Mouse (Mus musculus): ENCODE data around the gene Prr29. TPM values are rescaled to one million over a fixed set of nuclear protein-coding genes. Genes with fewer than 3 reads are reported as not detected.

The Prr29 gene
- polyA plus RNA-seq, 1 experiment from 2014 or later = not detected

DNA sequence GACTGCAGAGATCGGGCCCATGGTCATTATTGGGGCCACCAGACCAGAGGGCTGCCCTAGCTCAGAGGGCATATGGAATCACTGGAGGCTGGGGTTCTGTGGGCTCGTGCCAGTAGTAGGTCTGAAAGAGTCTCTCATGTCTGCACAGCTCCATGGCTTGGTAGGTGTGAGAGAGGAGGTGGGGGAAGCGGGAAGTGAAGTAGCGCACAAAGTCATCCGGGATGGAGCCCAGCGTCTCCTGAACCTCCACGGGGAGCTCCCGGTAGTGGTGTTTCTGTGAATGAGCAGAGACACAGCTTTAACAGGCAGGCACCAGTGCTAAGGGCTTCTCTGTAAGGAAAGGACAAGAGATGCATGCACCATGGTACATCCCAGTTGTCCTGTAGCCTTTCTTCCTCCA, 33.2 kb downstream of the Prr29 start:
- Histone ChIP-seq H3K4me3 (ENCODE audit: inconsistent target) (no peak overlapping the region), H3K79me2 (ENCODE audit: inconsistent target) (no peaks in the 10 kb centered on the region), H3K27ac (no peak overlapping the region), H3K36me3 (ENCODE audit: inconsistent target) (peaks cover 80% of the 10 kb centered on the region)
- WGBS (ENCODE audit: missing documents) = 96% methylated on average over 8 of the region's 8 CpGs

DNA sequence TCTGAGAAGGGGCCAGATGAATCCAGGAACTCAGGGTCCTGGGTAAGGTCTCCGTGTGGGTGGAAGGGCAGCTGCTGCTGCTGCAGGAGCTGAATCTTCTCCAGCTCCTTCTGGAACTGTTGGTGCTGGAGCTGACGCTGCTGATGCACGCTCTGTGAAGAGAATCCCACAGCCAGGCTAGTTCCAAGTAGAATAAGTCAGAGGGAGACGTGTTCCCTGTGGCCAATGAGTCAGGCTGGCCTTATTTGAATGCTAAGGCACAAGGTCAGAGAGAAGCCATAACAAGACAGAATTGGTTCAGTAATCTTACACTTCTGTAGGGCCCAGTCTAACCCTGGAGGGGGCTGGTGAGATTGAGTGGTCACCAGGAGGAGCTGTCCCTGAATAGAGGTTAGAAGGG, 44.7 kb downstream of the Prr29 start:
- Histone ChIP-seq H3K4me3 (ENCODE audit: inconsistent target) (no peak overlapping the region), H3K79me2 (ENCODE audit: inconsistent target) (no peaks in the 10 kb centered on the region), H3K36me3 (ENCODE audit: inconsistent target) (peaks cover 65% of the 10 kb centered on the region), H3K27ac (no peak overlapping the region)
- WGBS (ENCODE audit: missing documents) = 86% methylated on average over 4 of the region's 4 CpGs

DNA sequence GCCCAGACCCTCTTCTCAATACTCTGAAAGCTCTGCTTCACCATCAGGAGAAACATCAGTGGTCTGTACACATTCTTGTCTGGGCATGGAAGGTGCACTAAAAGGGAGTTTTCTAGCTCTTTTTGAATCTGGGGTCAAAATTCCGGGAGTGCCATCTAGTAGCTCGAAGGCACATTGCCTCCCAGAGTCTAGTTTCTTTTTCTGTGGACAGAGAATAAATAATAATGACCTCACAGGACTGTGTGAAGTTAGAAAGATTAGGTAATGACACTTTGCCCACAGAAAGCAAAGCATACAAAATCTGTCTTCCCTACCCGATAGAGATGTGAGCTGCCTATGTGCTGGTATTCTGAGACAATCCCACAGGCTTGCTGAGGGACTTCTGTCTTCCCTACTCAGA, 45.2 kb downstream of the Prr29 start:
- 94% methylated on average over 3 of the region's 3 CpGs for WGBS (ENCODE audit: missing documents)
- Histone ChIP-seq H3K4me3 (ENCODE audit: inconsistent target) (no peak overlapping the region), H3K36me3 (ENCODE audit: inconsistent target) (peaks cover 60% of the 10 kb centered on the region), H3K79me2 (ENCODE audit: inconsistent target) (no peaks in the 10 kb centered on the region), H3K27ac (no peak overlapping the region)

DNA sequence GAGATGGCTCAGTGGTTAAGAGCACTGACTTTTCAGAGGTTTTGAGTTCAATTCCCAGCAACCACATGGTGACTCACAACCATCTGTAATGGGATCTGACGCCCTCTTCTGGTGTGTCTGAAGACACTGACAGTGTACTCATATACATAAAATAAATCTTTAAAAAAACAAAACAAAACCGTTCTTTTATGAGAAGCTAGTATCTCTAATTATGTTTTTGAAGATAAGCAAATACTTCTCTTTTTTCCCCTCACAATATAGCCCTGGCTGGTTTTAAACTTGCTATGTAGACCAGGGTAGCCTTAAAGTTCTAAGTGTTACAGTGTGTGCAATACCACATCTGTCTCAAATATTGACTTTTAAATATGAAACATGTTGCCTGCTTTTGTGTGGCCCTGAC, 45.9 kb downstream of the Prr29 start:
- Histone ChIP-seq H3K4me3 (ENCODE audit: inconsistent target) (no peak overlapping the region), H3K36me3 (ENCODE audit: inconsistent target) (peaks cover 59% of the 10 kb centered on the region), H3K27ac (no peak overlapping the region), H3K79me2 (ENCODE audit: inconsistent target) (no peaks in the 10 kb centered on the region)
- WGBS (ENCODE audit: missing documents) = 90% methylated on average over 2 of the region's 2 CpGs

DNA sequence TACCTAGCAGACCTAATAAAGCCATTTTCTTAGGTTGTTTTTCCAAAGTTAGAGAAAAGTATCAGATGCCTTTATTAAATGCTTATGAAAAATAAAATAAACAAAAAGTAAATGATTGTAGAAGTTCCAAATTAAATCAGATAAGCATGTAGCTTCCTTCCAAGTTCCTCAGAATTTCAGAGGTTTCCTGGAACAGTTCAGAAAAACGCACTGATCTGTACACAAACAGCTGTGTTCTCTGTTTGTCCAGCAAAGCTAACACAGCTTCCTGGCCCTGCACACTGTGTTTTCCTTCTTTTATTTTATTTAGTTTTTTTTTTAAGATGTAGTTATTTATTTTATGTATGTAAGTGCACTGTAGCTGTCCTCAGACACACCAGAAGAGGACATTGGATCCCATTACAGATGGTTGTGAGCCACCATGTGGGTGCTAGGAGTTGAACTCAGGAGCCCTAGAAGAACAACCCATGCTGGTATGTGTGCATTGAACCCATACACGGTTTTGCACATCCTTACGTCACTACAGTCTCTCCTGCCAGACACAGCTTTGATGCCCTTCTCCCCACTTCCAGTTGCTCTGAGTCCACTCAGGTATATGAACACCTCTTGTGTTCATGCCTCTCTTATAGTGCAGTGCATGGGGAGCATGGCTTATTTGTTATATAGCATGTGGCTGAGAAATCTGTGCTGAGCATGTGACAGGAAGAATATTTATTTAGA, 47.5 kb downstream of the Prr29 start:
- Histone ChIP-seq H3K27ac (no peak overlapping the region), H3K4me3 (ENCODE audit: inconsistent target) (no peak overlapping the region), H3K79me2 (ENCODE audit: inconsistent target) (no peaks in the 10 kb centered on the region), H3K36me3 (ENCODE audit: inconsistent target) (peaks cover 61% of the 10 kb centered on the region)
- WGBS (ENCODE audit: missing documents) = 87% methylated on average over 3 of the region's 3 CpGs

DNA sequence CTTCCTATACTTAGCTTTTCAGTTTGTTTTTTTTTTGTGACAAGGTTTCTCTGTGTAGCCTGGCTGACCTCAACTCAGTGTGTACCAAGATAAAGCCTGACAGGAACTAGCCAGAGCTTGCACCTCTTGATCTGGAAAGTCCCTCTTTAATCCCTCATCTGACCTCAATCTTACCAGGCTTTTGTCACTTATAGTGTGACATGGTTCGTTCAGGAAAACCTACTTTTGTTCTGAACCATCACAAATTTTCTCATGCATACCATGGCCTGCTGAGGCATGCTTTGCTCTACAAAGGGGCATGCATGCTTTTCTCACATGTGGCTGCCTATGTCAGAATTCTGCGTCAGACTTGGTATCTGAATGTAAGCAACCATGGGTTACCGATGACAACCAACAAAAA, 51.1 kb downstream of the Prr29 start:
- no peak overlapping the region for H3K27ac ChIP-seq
- H3K4me3 ChIP-seq (ENCODE audit: inconsistent target) = no peak overlapping the region
- 93% methylated on average over 3 of the region's 3 CpGs for WGBS (ENCODE audit: missing documents)
- peaks cover 42% of the 10 kb centered on the region for H3K36me3 ChIP-seq (ENCODE audit: inconsistent target)
- no peaks in the 10 kb centered on the region for H3K79me2 ChIP-seq (ENCODE audit: inconsistent target)

DNA sequence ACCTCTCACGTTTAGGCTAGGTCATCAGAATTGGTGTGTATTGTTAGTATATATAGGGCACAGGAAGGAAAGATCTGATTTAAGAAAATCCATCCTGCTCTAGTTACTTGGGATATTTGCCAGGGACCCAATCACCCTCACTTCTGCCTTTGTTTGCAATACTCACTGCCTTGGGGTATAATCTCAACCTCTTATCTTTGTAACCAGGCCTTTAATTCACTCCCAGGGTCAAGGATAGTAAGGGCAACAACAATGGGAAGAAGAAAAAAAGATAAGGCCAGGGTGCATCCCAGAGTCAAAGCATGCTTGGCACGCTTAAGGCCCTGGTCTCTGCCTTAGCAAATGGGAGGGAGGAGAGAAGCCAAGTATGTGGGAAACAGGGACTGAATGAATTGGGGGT, 52.6 kb downstream of the Prr29 start:
- peaks cover 41% of the 10 kb centered on the region for H3K36me3 ChIP-seq (ENCODE audit: inconsistent target)
- no peak overlapping the region for H3K27ac ChIP-seq
- no peaks in the 10 kb centered on the region for H3K79me2 ChIP-seq (ENCODE audit: inconsistent target)
- WGBS (ENCODE audit: missing documents) = 100% methylated on average over 2 of the region's 2 CpGs
- no peak overlapping the region for H3K4me3 ChIP-seq (ENCODE audit: inconsistent target)

DNA sequence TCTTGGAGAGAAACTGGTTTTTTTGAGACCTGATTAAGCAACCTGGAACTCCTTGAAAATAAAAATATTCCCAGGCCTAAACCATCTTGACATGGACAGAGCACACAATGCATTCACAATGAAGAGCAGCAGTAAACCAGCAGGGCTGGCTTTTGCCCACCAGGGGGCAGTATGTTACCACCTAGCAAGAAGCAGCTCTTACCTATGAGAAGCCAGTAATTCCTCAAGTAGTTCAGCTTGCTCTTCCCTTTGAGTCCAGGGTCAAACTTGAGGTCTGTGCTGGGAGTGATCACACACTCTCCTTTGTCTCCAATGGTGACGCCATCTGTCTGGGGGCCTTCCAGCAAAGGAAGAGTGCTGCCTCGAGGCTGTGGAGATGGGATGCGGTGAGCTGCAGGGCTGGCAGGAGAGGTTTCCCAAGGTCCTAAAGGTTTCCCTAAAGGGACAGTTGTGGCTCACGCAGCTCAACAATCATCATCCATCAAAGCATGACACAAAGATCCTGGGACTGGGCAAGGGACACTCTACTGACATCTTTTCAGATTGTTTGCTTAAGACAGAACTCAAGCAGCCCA, 53.4 kb downstream of the Prr29 start:
- no peak overlapping the region for H3K4me3 ChIP-seq (ENCODE audit: inconsistent target)
- no peaks in the 10 kb centered on the region for H3K79me2 ChIP-seq (ENCODE audit: inconsistent target)
- peaks cover 45% of the 10 kb centered on the region for H3K36me3 ChIP-seq (ENCODE audit: inconsistent target)
- peak overlapping the region; percentile 98 for H3K27ac ChIP-seq
- 64% methylated on average over 4 of the region's 4 CpGs for WGBS (ENCODE audit: missing documents)

DNA sequence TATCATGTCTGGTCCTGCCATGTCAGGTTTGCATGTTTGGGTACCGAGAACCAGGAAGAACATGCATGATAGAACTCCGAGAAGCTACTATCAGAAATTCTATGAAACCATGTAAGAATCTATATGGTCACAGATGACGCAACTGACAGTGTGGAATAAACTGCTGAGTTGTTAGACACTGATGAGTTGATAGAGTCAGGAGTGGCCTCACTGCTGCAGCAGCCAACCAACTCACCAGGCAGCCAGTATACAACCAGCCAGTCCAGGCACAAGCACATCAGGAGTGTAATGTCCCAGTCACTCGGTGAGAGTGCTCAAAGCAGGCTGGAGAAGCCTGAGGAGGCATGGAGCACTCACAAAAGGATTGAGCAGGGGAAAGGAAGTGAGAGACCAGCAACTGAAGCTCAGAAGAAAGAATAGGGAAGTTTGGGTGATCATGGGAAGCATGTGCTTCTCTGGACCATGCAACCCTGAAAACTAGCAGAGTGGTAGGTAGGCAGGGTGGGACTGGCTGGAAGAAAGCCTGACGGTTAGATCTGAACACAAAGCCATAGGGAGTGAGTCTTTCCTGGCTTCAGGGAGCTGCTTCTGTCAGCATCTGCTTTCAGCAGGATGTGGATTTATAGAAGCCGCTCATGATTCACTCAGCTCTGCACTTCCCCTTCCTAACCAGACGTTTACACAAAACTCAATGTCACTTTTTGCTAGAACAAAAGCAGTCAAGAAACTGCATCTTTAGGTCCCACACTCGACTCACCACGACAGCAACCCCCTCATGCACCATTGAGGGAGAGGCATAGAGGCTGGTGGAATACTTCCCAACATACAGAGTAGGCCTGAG, 54.2 kb downstream of the Prr29 start:
- Histone ChIP-seq H3K27ac (peak overlapping the region; percentile 98), H3K79me2 (ENCODE audit: inconsistent target) (no peaks in the 10 kb centered on the region), H3K36me3 (ENCODE audit: inconsistent target) (peaks cover 45% of the 10 kb centered on the region), H3K4me3 (ENCODE audit: inconsistent target) (no peak overlapping the region)
- WGBS (ENCODE audit: missing documents) = 10% methylated on average over 9 of the region's 9 CpGs

DNA sequence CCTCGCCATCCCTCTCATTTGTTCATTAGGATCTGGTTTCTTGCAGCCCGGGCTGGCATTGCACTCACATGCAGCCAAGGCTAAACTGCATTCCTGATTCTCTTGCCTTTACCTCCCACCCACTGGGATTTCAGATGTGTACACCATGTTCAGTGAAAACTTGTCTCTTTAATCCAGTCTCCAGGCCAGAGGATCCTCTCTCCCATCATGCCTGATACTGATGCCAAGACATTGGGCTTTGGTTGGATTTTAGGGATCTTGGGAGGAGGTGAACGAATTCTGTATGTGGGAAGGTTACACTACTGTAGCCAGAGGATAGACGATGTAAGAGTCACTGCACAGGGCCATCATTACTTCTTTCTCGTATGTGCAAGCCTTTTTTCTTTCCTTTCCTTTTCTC, 59.9 kb downstream of the Prr29 start:
- 98% methylated on average over 5 of the region's 5 CpGs for WGBS (ENCODE audit: missing documents)
- H3K4me3 ChIP-seq (ENCODE audit: inconsistent target) = no peak overlapping the region
- peaks cover 38% of the 10 kb centered on the region for H3K36me3 ChIP-seq (ENCODE audit: inconsistent target)
- no peak overlapping the region for H3K27ac ChIP-seq
- no peaks in the 10 kb centered on the region for H3K79me2 ChIP-seq (ENCODE audit: inconsistent target)

DNA sequence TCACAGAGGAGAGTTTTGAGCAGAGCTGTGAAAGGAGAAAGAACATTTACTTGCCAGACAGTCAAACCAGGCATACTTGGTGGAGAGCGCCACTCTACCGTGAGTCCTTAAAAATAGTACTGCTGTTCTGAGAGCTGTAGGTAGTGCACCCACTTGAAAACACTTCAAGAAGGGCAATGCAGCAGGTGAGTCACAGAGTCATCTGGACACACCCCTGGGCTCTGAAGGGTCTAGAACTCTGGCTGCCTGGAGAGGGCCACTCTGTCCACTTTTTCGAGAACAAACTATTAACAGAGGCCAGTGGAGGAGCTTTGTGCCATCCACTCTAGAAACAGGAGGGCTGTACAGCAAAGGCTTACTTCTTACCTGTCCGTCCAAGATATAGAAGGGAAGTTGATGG, 61.2 kb downstream of the Prr29 start:
- 98% methylated on average over 4 of the region's 4 CpGs for WGBS (ENCODE audit: missing documents)
- Histone ChIP-seq H3K27ac (no peak overlapping the region), H3K79me2 (ENCODE audit: inconsistent target) (no peaks in the 10 kb centered on the region; the same call in 1 of the 2 replicates), H3K4me3 (ENCODE audit: inconsistent target) (no peak overlapping the region), H3K36me3 (ENCODE audit: inconsistent target) (peaks cover 37% of the 10 kb centered on the region)

Other genes starting within 250 kb of the Prr29 start
- not detected in 3 replicates for gene Gm10840, start 204.6 kb upstream of the Prr29 start, polyA plus RNA-seq (2018)
- 74.9 to 122 TPM (median 80.3 TPM) in 3 replicates for gene Limd2, start 204.6 kb upstream of the Prr29 start, polyA plus RNA-seq (2018)
- 14.5 to 19.3 TPM (median 18.7 TPM) in 3 replicates for gene Strada, start 163.3 kb upstream of the Prr29 start, polyA plus RNA-seq (2018)
- gene Ccdc47, start 149.1 kb upstream of the Prr29 start, polyA plus RNA-seq (2018) = 46.7 to 77.0 TPM (median 51.2 TPM) in 3 replicates
- 37.1 to 61.7 TPM (median 46.9 TPM) in 3 replicates for gene Ddx42, start 148.5 kb upstream of the Prr29 start, polyA plus RNA-seq (2018)
- gene Ftsj3, start 109.4 kb upstream of the Prr29 start, polyA plus RNA-seq (2018) = 20.8 to 53.8 TPM (median 38.8 TPM) in 3 replicates
- 96.6 to 162 TPM (median 102 TPM) in 3 replicates for gene Psmc5, start 109.3 kb upstream of the Prr29 start, polyA plus RNA-seq (2018)
- gene Smarcd2, start 92.5 kb upstream of the Prr29 start, polyA plus RNA-seq (2018) = 54.1 to 59.1 TPM (median 55.6 TPM) in 3 replicates
- 0.10 to 0.28 TPM (median 0.15 TPM) in 3 replicates for gene Tcam1, start 88.8 kb upstream of the Prr29 start, polyA plus RNA-seq (2018)
- not detected in 3 replicates for gene Gh, start 63.6 kb upstream of the Prr29 start, polyA plus RNA-seq (2018)
- 1.9 to 4.4 TPM (median 2.9 TPM) in 3 replicates for gene Cd79b, start 50.7 kb upstream of the Prr29 start, polyA plus RNA-seq (2018)
- 0.03 TPM in 1 of 3 replicates, not detected in the others for gene Scn4a, start 12.2 kb upstream of the Prr29 start, polyA plus RNA-seq (2018)
- 4.3 to 7.9 TPM (median 7.0 TPM) in 3 replicates for gene Icam2, start 22.6 kb downstream of the Prr29 start, polyA plus RNA-seq (2018)
- 17.0 to 28.6 TPM (median 18.0 TPM) in 3 replicates for gene Ern1, start 122.4 kb downstream of the Prr29 start, polyA plus RNA-seq (2018)
- 25.1 to 36.4 TPM (median 27.4 TPM) in 3 replicates for gene Tex2, start 248.0 kb downstream of the Prr29 start, polyA plus RNA-seq (2018)